Mouse (Mus musculus) spleen, embryonic (tissue): ENCODE results near the gene Reep3.

ENCODE experiments used
- CTCF ChIA-PET: fragments of 350-600 bp; sonication (Branson Sonifier 250); formaldehyde crosslinking; loops from one replicate; lab custom pipeline; 2022; lab: Charles Lee

The Reep3 gene

GRCm38 (mm10) chr10:67055867-67056856 is 40.6 kb downstream of the Reep3 start:
- CTCF ChIA-PET, result interaction anchor here (0.6 kb wide), 2 partner anchors 24 to 104 kb away, joined by 3 to 6 read pairs; no protein-coding TSS in a partner anchor

DNA sequence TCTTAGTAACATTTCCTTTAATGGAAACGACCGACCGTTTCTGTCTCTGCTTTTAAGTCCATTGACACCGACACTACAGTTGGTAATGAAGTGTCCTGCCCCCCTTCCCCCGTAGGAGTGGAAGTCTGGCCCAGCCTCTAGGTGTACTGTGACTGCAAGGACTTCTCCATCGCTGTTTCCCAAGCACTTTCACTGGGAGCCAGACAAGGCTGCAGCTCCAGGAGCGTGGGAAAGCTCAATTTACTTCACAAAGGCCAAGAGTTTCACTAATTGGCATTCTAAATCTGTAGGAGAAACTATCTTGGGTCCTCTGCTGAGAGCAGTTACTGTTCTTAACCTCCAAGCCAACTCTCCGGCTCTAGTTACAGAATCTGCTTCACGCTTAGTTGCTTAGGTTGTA is 43.3 kb downstream of the Reep3 start:
- CTCF ChIA-PET, result no interaction called here

GRCm38 (mm10) chr10:67052429-67052828 is 44.3 kb downstream of the Reep3 start:
- CTCF ChIA-PET, result interaction anchor here (0.7 kb wide), 1 partner anchor 51 kb away, joined by 3 read pairs; no protein-coding TSS in a partner anchor

DNA sequence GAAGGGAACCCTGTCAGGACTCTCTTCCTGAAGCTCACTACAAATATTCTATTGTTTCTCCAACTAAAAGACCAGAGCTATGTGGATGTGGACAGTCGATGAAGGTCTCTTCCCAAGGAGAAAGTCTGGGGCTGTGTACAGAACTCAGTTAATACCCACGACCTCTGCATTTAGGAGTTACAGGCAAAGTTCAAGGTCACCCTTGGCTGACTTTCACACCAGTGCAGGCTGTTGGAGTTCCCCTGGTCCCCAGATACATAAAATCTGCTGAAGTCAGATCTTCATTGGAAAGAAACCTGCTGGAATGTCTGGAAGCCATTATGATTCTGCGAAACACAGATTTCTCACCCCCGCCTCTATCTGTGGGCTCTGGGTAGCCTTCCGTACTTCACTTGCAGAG is 45.3 kb downstream of the Reep3 start:
- CTCF ChIA-PET, result interaction anchor here (0.7 kb wide), 1 partner anchor 10 kb away, joined by 4 read pairs; no protein-coding TSS in a partner anchor

- CTCF ChIA-PET, result interaction anchor here (0.5 kb wide), 1 partner anchor 897 kb away, joined by 3 read pairs; no protein-coding TSS in a partner anchor
Measured at GRCm38 (mm10) chr10:67050766-67051165, 46.0 kb downstream of the Reep3 start.

- CTCF ChIA-PET, result no interaction called here
Measured at GRCm38 (mm10) chr10:67049621-67050020, 47.1 kb downstream of the Reep3 start.

DNA sequence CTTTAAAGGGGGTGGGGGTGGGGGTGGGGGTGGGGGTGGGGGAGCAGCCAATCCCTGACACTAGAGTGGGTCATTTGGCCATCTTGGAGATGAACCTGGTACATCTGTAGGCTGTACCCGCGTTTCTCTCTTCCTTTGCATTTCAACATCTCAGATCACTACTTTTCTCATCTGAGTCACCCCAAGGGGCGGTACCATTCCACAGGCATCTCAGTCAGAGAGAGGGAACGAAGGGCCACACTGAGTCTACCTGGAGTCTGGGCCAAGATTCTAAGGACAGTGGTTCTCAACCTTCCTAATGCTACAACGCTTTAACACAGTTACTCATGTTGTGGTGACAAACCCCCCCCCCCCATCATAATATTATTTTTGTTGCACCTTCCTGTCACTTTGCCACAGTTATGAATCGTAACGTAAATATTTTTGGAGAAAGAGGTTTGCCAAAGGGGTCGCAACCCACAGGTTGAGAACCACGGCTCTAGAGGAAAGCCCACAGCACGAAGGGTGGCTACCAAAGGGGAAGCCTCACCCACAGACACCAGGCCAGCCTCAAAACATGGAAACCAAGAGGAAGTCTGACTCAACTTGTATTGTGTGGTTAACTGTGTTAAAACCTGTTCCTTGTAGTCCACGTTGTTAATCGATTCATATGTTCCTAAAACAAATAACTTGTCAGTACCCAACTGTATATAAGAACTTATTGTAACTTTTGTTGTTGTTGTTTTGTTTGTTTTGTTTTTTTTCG is 47.7 kb downstream of the Reep3 start:
- CTCF ChIA-PET, result no interaction called here

DNA sequence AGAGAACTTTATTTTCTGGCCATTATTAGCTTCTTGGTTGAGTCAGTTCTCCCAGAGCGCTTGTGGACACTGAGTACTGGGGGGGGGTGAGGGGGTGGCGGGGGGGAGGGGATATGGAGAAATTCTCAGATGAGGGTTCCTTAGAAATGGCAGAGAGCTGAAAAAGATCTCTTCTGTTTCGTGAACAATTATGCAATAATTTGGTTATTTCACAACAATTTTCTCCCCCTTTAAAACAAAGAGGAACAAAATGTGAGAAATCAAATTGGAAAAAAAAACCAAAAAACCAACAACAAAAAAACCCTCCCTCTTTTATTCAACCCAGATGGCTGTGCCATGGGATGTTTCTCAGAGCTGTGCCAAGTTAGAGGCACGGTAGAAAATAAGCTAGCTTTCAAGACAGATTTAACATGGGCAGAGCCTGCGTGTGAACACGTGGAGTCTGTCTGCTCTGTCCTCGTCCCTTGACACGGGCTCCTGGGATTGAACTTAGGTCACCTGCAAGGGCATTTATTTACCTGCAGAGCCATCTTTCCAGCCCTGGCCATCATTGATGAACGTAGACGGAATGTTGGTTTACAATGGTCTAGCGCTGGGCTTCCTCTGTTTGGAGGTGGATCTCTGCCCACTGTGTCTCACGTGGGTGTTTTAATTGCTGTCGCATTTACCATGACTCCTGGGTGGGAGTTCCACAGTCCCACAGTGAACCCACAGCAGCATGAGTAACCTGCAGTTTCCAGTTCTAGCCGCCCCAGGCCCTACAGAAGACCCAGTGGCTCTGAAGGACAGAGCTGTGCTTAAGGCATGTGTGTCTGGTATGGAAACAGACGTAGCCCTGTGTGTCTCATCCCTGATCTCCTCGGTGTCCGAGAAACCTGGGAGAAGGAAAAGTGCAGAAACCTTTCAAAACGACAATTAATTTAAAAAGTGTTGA is 48.8 kb downstream of the Reep3 start:
- CTCF ChIA-PET, result interaction anchor here (0.5 kb wide), 1 partner anchor 11 kb away, joined by 4 read pairs; no protein-coding TSS in a partner anchor

- CTCF ChIA-PET, result interaction anchor here (0.6 kb wide), 1 partner anchor 15 kb away, joined by 3 read pairs; no protein-coding TSS in a partner anchor
Measured at GRCm38 (mm10) chr10:67045192-67045899, 51.4 kb downstream of the Reep3 start.

GRCm38 (mm10) chr10:67044346-67044745 is 52.4 kb downstream of the Reep3 start:
- CTCF ChIA-PET, result no interaction called here

GRCm38 (mm10) chr10:67043236-67043635 is 53.5 kb downstream of the Reep3 start:
- CTCF ChIA-PET, result no interaction called here

GRCm38 (mm10) chr10:67040410-67040809 is 56.3 kb downstream of the Reep3 start:
- CTCF ChIA-PET, result no interaction called here

DNA sequence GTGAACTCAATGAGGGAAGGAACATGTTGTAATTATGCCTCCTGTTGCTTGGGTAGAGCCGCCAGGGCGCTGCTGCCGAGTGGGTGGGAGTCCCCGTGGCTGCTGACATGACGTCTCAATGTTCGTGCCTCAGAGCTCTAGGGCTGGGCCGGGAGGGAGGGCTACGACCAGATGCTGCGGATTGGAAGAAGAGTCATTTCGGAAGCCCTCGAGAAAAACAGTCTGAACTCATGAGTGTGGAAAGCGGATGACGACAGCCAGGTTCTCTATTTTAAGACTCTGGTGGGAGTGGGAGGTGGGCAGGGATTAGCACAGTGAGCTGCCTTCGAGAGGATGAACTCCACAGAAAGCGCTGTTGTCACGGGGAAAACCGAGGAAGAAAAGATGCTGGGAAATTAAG is 57.7 kb downstream of the Reep3 start:
- CTCF ChIA-PET, result no interaction called here

- CTCF ChIA-PET, result interaction anchor here (0.7 kb wide), 1 partner anchor 251 kb away, joined by 4 read pairs; no protein-coding TSS in a partner anchor
Measured at GRCm38 (mm10) chr10:67036542-67036941, 60.2 kb downstream of the Reep3 start.

GRCm38 (mm10) chr10:67036141-67036540 is 60.6 kb downstream of the Reep3 start:
- CTCF ChIA-PET, result no interaction called here

DNA sequence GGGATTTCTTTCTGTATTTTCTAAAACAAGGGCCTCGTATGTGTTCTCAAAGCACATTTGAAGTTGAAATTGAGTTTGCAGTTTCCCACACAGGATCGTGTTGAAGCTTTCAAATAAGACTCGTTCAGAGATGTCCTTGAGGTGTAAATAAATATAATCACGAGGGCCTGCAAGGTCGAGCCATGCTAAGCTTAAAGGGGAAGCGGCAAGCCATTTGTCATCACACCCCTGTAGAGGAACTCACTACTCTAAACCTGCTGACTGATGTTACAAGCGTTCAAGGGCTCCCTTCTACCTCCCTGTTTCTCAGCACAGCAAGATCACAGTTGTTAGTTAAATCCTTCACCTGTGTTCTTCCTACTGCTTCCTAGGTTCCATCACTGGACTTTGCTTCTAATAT is 65.6 kb downstream of the Reep3 start:
- CTCF ChIA-PET, result no interaction called here

GRCm38 (mm10) chr10:67029297-67029696 is 67.4 kb downstream of the Reep3 start:
- CTCF ChIA-PET, result interaction anchor here (0.5 kb wide), 1 partner anchor 173 kb away, joined by 3 read pairs; no protein-coding TSS in a partner anchor

GRCm38 (mm10) chr10:67026375-67026774 is 70.4 kb downstream of the Reep3 start:
- CTCF ChIA-PET, result no interaction called here

DNA sequence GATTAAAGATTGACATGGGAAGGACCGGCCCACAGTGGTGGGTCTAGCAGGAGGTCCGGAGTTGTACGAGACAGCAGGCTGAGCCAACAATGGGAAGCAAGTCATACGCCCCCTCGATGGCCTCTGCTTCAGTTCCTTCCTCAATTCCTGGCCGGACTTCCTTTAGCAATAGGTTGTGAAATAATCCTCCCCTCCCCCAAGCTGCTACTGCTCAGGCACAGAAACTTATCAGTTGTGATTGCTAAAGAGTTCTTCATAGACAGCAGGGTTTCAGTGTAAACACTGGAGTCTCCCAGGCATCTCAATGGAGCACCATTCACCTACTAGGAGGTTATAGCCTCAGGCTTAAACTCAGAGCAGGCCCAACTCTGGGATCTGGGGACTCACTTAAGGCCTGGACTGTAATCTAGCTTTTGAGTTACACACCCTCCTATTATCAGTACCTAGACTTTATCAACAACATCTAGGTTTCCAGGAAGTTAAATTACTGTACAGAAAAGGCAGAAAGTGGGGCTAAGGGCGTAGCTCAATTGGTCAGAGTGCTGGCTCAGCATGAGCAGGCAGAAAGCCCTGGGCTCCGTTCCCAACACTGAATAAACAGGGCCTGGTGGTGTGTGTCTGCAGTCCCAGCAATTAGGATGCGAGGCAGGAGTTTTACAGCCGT is 71.0 kb downstream of the Reep3 start:
- CTCF ChIA-PET, result no interaction called here

- CTCF ChIA-PET, result no interaction called here
Measured at GRCm38 (mm10) chr10:67024391-67024790, 72.4 kb downstream of the Reep3 start.
